Comparison of ENCODE assay signal across 19 mouse cellular contexts in the genomic region with DNA sequence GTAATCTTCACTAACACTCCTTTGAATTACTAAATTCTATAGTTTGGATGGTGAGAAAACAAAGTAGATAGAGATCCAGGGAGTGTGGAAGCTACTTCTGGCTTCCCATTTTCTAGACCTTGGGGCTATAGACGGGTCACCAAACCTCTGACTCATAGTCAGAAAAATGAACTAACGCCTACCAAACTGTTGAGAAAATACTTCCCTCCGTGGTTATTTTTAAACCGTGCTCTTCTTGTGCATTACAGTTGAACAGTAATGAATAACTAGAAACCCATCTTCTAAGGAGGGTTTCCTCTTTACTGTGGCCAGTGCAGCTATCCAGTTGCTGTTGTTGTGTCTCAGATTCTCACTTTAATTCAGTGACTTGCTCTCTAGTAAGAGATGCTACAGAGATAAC. TPM values are rescaled to one million over a fixed set of nuclear protein-coding genes. Genes with fewer than 3 reads are reported as not detected.
A peak's percentile ranks its signal among the peaks of the same experiment; 100 is the strongest.
DNase-seq lines count a peak whose midpoint lies in the region; ATAC-seq and TF ChIP-seq lines count a peak whose summit lies in the region.
"Had no signal": no experiment of that assay in that cellular context is flagged by ENCODE, and none has a peak within 500 bp of the region (broad histone marks: within the 10 kb centered on the region; RNA-seq: fewer than 3 reads in every experiment).

No protein-coding gene starts in this region.

- no peak for TF ChIP-seq CTCF in heart, adult 2 months (IDR thresholded peaks at IDR 0.05)
- no peak for TF ChIP-seq CTCF in lung, postnatal 0 days (IDR thresholded peaks at IDR 0.05)
- TF ChIP-seq CTCF in lung, adult 2 months (IDR thresholded peaks at IDR 0.05; ENCODE audit: insufficient read depth, low read length): no peak
- TF ChIP-seq CTCF in small intestine, adult 2 months (IDR thresholded peaks at IDR 0.05; ENCODE audit: extremely low read depth, insufficient read length, insufficient replicate concordance, low read depth, low read length): no peak

- ATAC-seq in lung, postnatal 0 days: no peak

- intact Hi-C loops in heart, adult 2 months (cut with DNase I): no loop called here

- no peak overlapping the region for H3K9ac ChIP-seq in heart, adult 2 months (ENCODE audit: low read depth, low read length)
- no peak overlapping the region for H3K9ac ChIP-seq in lung, postnatal 0 days (replicated peaks; ENCODE audit: low read depth)
- H3K9ac ChIP-seq: embryonic facial prominence, embryonic 12.5 days; liver, embryonic 13.5 days had no signal

- WGBS in heart, adult 2 months: 19% methylated on average over 4 of the region's 4 CpGs
- 69% methylated on average over 4 of the region's 4 CpGs for WGBS in heart, embryonic 10.5 days
- WGBS in lung, postnatal 0 days: 21% methylated on average over 4 of the region's 4 CpGs
- WGBS in lung, adult 2 months: 15% methylated on average over 4 of the region's 4 CpGs
- WGBS in small intestine, adult 2 months: 40% methylated on average over 4 of the region's 4 CpGs

- H3K9me3 ChIP-seq in heart, embryonic 10.5 days: no peaks in the 10 kb centered on the region
- H3K9me3 ChIP-seq in lung, postnatal 0 days (ENCODE audit: low read length): no peaks in the 10 kb centered on the region
- H3K9me3 ChIP-seq: embryonic facial prominence, embryonic 12.5 days; forebrain, embryonic 10.5 days; G1E; liver, embryonic 13.5 days had no signal

- 0 out of 2 replicates have a peak overlapping the region, but pooled peaks have one; percentile 9 for H3K27ac ChIP-seq in heart, adult 2 months
- H3K27ac ChIP-seq in heart, embryonic 10.5 days: no peak overlapping the region
- no peak overlapping the region for H3K27ac ChIP-seq in lung, postnatal 0 days (ENCODE audit: low read length)
- H3K27ac ChIP-seq in small intestine, adult 2 months (ENCODE audit: insufficient read depth, low read depth, low read length): 0 out of 2 replicates have a peak overlapping the region, but pooled peaks have one; percentile 16
- H3K27ac ChIP-seq: embryonic facial prominence, embryonic 12.5 days; forebrain, embryonic 10.5 days; liver, embryonic 13.5 days had no signal

- no peak for TF ChIP-seq POLR2A in heart, adult 2 months (IDR thresholded peaks at IDR 0.05; ENCODE audit: insufficient read depth, low read depth, low read length)
- TF ChIP-seq POLR2A in lung, adult 2 months (IDR thresholded peaks at IDR 0.05; ENCODE audit: borderline replicate concordance, extremely low read depth, low read depth, low read length): no peak
- TF ChIP-seq POLR2A in small intestine, adult 2 months (IDR thresholded peaks at IDR 0.05; ENCODE audit: low read depth, low read length): no peak

- H3K36me3 ChIP-seq in heart, adult 2 months (ENCODE audit: control insufficient read depth, insufficient read depth, low read length): no peaks in the 10 kb centered on the region
- H3K36me3 ChIP-seq in heart, embryonic 10.5 days: no peaks in the 10 kb centered on the region
- H3K36me3 ChIP-seq in lung, postnatal 0 days (ENCODE audit: insufficient read depth, low read length): no peaks in the 10 kb centered on the region
- H3K36me3 ChIP-seq in small intestine, adult 2 months (ENCODE audit: control insufficient read depth, insufficient read depth, low read length): no peaks in the 10 kb centered on the region
- H3K36me3 ChIP-seq: embryonic facial prominence, embryonic 12.5 days; forebrain, embryonic 10.5 days; G1E; liver, embryonic 13.5 days had no signal

- no peak overlapping the region for H3K4me2 ChIP-seq in lung, postnatal 0 days (replicated peaks; ENCODE audit: low read depth, low read length)
- H3K4me2 ChIP-seq: embryonic facial prominence, embryonic 12.5 days; liver, embryonic 13.5 days had no signal

- no peak for TF ChIP-seq EP300 in heart, adult 2 months (IDR thresholded peaks at IDR 0.05; ENCODE audit: insufficient read depth, low read depth, low read length)
- peak; percentile 58 for TF ChIP-seq EP300 in lung, postnatal 0 days (IDR thresholded peaks at IDR 0.05)

- no peaks in the 10 kb centered on the region for H3K27me3 ChIP-seq in heart, adult 2 months (ENCODE audit: control insufficient read depth, insufficient read depth, low read length)
- H3K27me3 ChIP-seq in heart, embryonic 10.5 days (ENCODE audit: insufficient read depth, poor library complexity, severe bottlenecking): no peaks in the 10 kb centered on the region
- no peaks in the 10 kb centered on the region for H3K27me3 ChIP-seq in lung, postnatal 0 days (replicated peaks; ENCODE audit: insufficient read depth, low read length)
- H3K27me3 ChIP-seq in small intestine, adult 2 months (ENCODE audit: control insufficient read depth, insufficient read depth, low read length): no peaks in the 10 kb centered on the region
- H3K27me3 ChIP-seq: embryonic facial prominence, embryonic 12.5 days had no signal

- H3K4me3 ChIP-seq in heart, adult 2 months: no peak overlapping the region
- H3K4me3 ChIP-seq in heart, embryonic 10.5 days: no peak overlapping the region
- no peak overlapping the region for H3K4me3 ChIP-seq in lung, postnatal 0 days (ENCODE audit: low read depth, low read length)
- no peak overlapping the region for H3K4me3 ChIP-seq in lung, adult 2 months (replicated peaks; ENCODE audit: extremely low read depth, low read depth, low read length)
- no peak overlapping the region for H3K4me3 ChIP-seq in small intestine, adult 2 months (ENCODE audit: low read depth, low read length)
- H3K4me3 ChIP-seq: embryonic facial prominence, embryonic 12.5 days; forebrain, embryonic 10.5 days; liver, embryonic 13.5 days had no signal

- H3K4me1 ChIP-seq in heart, adult 2 months (ENCODE audit: control insufficient read depth, insufficient read depth, low read length): peaks cover 13% of the 10 kb centered on the region
- peaks cover 19% of the 10 kb centered on the region for H3K4me1 ChIP-seq in heart, embryonic 10.5 days
- H3K4me1 ChIP-seq in lung, postnatal 0 days (ENCODE audit: insufficient read depth, low read depth, low read length): peaks cover 30% of the 10 kb centered on the region
- peaks cover 24% of the 10 kb centered on the region for H3K4me1 ChIP-seq in lung, adult 2 months (ENCODE audit: control insufficient read depth, insufficient read depth, low read length)
- peaks cover 11% of the 10 kb centered on the region for H3K4me1 ChIP-seq in small intestine, adult 2 months (ENCODE audit: control insufficient read depth, insufficient read depth, insufficient read length, low read length)

- H3K79me2 ChIP-seq in heart, adult 2 months (replicated peaks; ENCODE audit: control insufficient read depth, insufficient read depth, low read length): no peaks in the 10 kb centered on the region

- DNase-seq in heart, adult 2 months: no peak
- DNase-seq in heart, embryonic 10.5 days (ENCODE audit: low spot score): no peak
- peak; percentile 71 for DNase-seq in lung, postnatal 0 days (ENCODE audit: low spot score)
- no peak for DNase-seq in lung, adult 2 months
- peak; percentile 48 for DNase-seq in fibroblast of lung, adult 2 months (ENCODE audit: low read depth)
- DNase-seq in frontal cortex, postnatal 36 days (ENCODE audit: low spot score in 2 of 2): no peak
- no peak for DNase-seq in layer of hippocampus, adult 8-10 months (ENCODE audit: low spot score in 2 of 2)
- DNase-seq: adrenal gland, postnatal 36 days; cerebellum, postnatal 36 days; heart, postnatal 14 days; kidney, postnatal 36 days; liver, embryonic 13.5 days; lung, postnatal 14 days; midbrain, embryonic 14.5 days; right cerebral cortex, postnatal 14 days had no signal

RNA-seq across cellular contexts. Expression of gene Myof, which starts 20.7 kb away (rescaled TPM):
- 1 to 10 TPM; 8.4 to 8.9 TPM for total RNA-seq in heart, adult 2 months (2021)
- polyA plus RNA-seq in heart, adult 2 months (2012; rRNA removed): 6.2 and 6.5 TPM in 2 replicates
- 4.0 and 4.6 TPM in 2 replicates for polyA plus RNA-seq in heart, embryonic 10.5 days (2016; fragmentation: Nextera tagmentation; extraction: Ambion mirVana)
- polyA plus RNA-seq in lung, postnatal 0 days (2015; fragmentation: Nextera tagmentation; extraction: Ambion mirVana): 36.4 and 37.3 TPM in 2 replicates
- polyA plus RNA-seq in lung, adult 2 months (2012; rRNA removed): 46.7 and 51.8 TPM in 2 replicates
- 4.8 and 4.9 TPM in 2 replicates for polyA plus RNA-seq in small intestine, adult 2 months (2012; rRNA removed)
- total RNA-seq in layer of hippocampus, adult 8-10 months (2022): 1 to 10 TPM; 6.5 to 8.2 (median 6.7) TPM
- polyA plus RNA-seq: G1E had no signal

RNA-seq across cellular contexts. Expression of gene Cep55, which starts 32.1 kb away (rescaled TPM):
- under 1 TPM; 0.27 to 0.44 TPM for total RNA-seq in heart, adult 2 months (2021)
- 0.18 and 0.20 TPM in 2 replicates for polyA plus RNA-seq in heart, adult 2 months (2012; rRNA removed)
- polyA plus RNA-seq in heart, embryonic 10.5 days (2016; fragmentation: Nextera tagmentation; extraction: Ambion mirVana): 30.0 and 31.8 TPM in 2 replicates
- 1.9 and 3.2 TPM in 2 replicates for polyA plus RNA-seq in lung, postnatal 0 days (2015; fragmentation: Nextera tagmentation; extraction: Ambion mirVana)
- polyA plus RNA-seq in lung, adult 2 months (2012; rRNA removed): 0.38 and 0.40 TPM in 2 replicates
- polyA plus RNA-seq in small intestine, adult 2 months (2012; rRNA removed): 0.56 and 0.84 TPM in 2 replicates
- total RNA-seq in layer of hippocampus, adult 8-10 months (2022): under 1 TPM; 0.12 to 0.61 (median 0.25) TPM

Comparison
In these comparisons a context has a peak if more than half of its experiments do, and no peak if none do; other contexts are left out.
1. DNase-seq: peak in lung, postnatal 0 days (single experiment) and fibroblast of lung, adult 2 months (single experiment); none in heart, adult 2 months (0 of 2), heart, embryonic 10.5 days (single experiment), lung, adult 2 months (single experiment), frontal cortex, postnatal 36 days (0 of 2) and layer of hippocampus, adult 8-10 months (0 of 2).
2. H3K27ac ChIP-seq: peak in heart, adult 2 months (single experiment) and small intestine, adult 2 months (single experiment); none in heart, embryonic 10.5 days (single experiment) and lung, postnatal 0 days (single experiment).